Mouse (Mus musculus) kidney, adult 2 months (tissue): ENCODE data around the gene Lpin2.

Source experiments
- CTCF ChIP-seq: fragments of 200-500 bp; conservative IDR thresholded peaks from 2 replicates; pipeline ENCODE4 v1.5.1; 2011; ENCODE audit warnings: low read depth, mild to moderate bottlenecking, control low read depth, low read length, moderate library complexity, mixed read lengths; ENCODE audit not compliant: insufficient read depth, insufficient read length
- POLR2A ChIP-seq: fragments of 200-500 bp; IDR thresholded peaks from one replicate; pipeline ENCODE4 v1.6.1; 2011; ENCODE audit warnings: low read depth, low read length, control low read depth

DNA sequence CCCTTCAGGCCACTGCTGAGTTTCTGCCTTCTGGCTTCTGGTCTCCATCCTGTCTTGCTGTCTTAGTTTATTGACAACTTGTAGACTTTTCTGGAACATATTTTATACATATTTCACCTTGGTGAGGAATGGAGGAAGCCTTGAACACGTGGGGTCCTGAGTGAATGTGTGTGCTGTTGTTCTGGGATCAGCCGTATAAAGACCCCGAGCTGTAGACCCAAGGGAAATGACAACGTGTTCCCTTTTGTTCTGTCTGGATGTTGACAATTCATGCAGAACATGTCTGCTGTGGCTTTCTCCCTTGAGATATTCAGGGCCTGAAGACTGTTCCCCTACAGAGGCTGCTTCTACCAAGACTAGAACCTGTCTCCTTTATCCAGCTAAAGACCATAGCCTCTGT is 5.0 kb upstream of the Lpin2 start:
- no peak for TF ChIP-seq POLR2A
- no peak for TF ChIP-seq CTCF
